Mouse (Mus musculus): Measurements from ENCODE around the gene Pik3cd.

Pik3cd gene

DNA sequence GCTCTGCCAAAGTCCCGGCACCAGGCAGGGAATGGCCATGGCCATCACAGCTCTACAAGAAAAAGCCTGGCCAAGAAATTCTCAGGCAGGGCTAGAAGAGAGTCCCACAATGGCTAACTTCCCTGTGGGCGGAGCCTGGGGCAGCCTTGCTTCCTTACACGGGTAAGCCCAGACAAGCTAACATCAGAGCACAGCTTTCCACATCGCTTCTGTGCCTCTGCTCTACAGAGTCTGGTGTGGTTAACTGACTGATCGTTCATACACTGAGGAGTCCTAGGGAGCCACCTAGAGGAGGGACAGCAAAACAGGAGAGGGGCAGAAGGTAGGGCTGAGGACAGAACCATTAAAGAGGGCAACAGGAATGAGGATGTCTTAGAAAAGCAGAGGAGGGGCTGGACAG is 8.1 kb upstream of the Pik3cd start:
- CTCF ChIA-PET = interaction anchor here (0.5 to 2.5 kb wide), 46 partner anchors 9 to 842 kb away, joined by 3 to 24 read pairs (median 4); partner anchors contain the start of genes Gpr157 (in 1 of the 4), Pik3cd (in 1 of the 4) and Tmem201 (in 1 of the 4)

DNA sequence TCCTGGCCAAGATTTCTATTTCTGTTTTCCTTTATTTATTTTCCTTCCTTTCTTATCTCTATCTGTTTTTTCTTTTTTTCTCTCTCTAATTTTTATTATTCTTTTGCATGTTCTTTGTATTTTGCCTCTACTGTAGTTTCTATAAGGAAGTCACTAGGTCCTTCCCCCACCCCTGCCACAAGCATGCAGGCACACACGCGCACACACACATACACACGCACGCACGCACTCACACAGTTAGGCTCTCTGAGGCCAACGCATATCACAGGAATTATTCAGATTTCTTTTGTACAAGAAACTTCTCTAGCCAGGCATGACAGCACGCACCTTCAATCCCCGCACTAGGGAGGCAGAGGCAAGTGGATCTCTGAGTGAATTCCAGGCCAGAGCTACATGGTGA is 3.6 kb upstream of the Pik3cd start:
- ChIA-PET CTCF (interaction anchor here in 1 of 4 experiments (0.6 kb wide), 1 partner anchor 46 kb away, joined by 5 read pairs; no protein-coding TSS in a partner anchor), POLR2A (interaction anchor here in 2 of 4 experiments (0.8 to 1.3 kb wide), 4 partner anchors 13 to 303 kb away, joined by 3 to 4 read pairs (median 3); no protein-coding TSS in a partner anchor)

More for the DNA sequence above, 8.1 kb upstream of the Pik3cd start:
- POLR2A ChIA-PET = interaction anchor here in 3 of 4 experiments (0.6 to 1.1 kb wide), 17 partner anchors 9 to 1185 kb away, joined by 3 to 6 read pairs (median 3); partner anchors contain the start of genes Gpr157 (in 1 of the 3) and Slc25a33 (in 1 of the 3)

DNA sequence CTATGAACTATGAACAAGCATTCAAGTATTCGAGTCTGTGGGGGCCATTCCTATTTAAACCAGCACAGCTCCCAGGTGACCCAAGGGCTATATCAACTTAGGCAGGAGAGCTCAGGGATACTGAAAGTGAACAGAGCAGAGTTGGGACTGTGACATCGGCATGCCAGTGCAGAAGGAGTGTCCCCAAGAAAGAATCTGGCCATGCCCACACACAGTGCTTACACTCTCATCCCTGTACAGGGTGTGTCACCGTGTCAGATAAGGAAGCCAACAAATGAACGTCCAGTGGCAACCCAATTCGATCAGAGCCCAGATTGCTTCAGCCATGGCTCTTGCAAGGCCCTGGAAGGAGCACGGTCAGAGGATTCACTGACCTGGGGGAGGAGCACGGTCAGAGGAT is 2.9 kb upstream of the Pik3cd start:
- POLR2A ChIA-PET = interaction anchor here in 3 of 4 experiments (0.5 to 1.6 kb wide), 4 partner anchors 22 to 304 kb away, joined by 3 to 5 read pairs (median 3); no protein-coding TSS in a partner anchor

DNA sequence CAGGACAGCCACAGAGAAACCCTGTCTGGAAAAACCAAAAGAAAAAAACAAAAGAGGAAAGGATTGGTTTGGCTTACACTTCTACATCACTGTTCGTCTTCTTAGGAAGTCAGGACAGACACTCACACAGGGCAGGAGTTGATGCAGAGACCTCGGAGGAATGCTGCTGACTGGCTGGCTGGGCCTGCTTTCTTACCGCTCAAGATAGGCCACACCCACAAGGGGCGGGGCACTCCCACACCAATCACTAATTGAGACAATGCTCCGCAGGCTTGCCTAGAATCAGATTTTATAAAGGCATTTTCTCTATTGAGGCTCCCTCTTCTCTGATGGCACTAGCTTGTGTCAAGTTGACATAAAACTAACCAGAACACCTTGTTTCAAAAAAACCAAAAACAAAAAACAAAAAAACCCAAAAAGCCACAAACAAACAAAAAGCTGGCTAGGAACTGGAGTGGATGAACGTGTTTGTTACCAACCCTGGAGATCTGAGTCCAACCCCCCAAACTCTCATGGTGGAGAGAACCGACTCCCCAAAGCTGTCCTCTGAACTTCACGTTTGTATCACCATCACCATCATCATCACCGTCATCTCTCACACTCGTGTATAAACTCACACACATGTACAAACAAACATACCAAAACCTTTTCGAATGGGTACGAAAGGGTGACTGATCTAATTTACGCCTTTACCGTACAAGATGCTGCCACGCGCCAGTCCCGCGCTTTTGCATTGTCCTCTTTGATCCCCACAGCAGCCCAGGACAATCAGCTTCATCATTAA is 753 bp downstream of the Pik3cd start:
- ChIA-PET CTCF (interaction anchor here in 3 of 4 experiments (0.6 to 3.1 kb wide), 10 partner anchors 9 to 337 kb away, joined by 3 to 10 read pairs (median 3); partner anchors contain the start of gene Tmem201 (in 1 of the 3)), POLR2A (interaction anchor here in 3 of 4 experiments (0.6 to 2.1 kb wide), 18 partner anchors 9 to 958 kb away, joined by 3 to 12 read pairs (median 4); partner anchors contain the start of genes Tmem201 (in 2 of the 3) and Slc25a33 (in 1 of the 3))

More for the DNA sequence above, 2.9 kb upstream of the Pik3cd start:
- CTCF ChIA-PET = no interaction called here

DNA sequence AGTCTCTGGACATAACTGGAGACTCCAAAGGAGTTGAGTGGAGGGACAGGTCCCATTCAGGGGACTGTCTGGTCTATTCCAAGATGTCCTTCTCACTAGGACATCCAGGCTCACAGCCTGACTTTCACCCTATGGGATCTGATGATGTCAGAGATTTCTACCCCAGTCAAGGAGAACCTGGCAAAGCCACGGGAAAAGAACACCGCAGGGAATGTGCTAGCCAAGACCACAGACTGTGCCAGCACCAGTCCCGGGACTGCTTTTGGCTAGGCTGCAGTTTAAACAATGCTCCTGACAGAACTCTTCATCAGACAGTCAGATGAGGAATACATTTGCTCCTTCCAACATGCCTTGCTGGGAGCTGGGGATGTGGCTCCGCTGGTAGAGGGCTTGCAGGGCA is 2.4 kb downstream of the Pik3cd start:
- CTCF ChIA-PET = interaction anchor here in 2 of 4 experiments (1.3 to 2.7 kb wide), 3 partner anchors 11 to 45 kb away, joined by 4 to 24 read pairs (median 18); no protein-coding TSS in a partner anchor
- POLR2A ChIA-PET = interaction anchor here in 1 of 4 experiments (1.1 to 2.1 kb wide), 2 partner anchors 11 to 14 kb away, joined by 4 to 10 read pairs; no protein-coding TSS in a partner anchor

DNA sequence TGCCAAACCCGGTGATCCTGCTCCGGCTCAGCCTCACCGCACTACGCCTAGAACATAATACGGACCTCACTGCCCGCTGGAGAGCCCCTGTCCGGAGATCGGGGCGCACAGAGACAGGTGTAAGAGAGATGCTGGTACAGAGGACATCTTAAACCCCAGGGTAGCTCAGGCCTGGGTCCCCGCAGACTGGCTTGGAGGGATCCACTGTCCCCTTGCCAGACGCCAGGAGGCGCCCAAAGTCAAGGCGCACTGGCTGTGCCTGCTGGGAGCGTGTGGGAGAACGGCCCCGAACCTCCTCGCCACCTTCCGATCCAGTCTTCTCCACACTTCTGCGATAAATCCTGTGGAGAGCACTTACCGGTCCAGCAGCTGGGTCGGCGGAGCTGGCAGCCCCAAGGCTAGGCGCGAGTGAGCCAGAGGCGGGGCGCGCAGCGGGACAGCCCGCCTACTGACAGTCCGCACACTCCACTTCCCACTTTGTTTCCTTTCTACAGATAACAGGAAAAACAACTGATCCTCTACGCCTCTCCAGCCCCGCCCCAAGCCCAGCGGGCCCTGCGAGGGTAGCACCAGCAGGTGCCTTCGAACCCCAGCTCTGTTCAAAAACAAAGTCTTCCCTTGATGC is 4.1 kb downstream of the Pik3cd start:
- POLR2A ChIA-PET = interaction anchor here (0.7 to 2.1 kb wide), 28 partner anchors 9 to 989 kb away, joined by 3 to 10 read pairs (median 4); partner anchors contain the start of genes Gpr157 (in 1 of the 4), Kif1b (in 1 of the 4) and Tmem201 (in 1 of the 4)
- CTCF ChIA-PET = interaction anchor here (0.5 to 2.7 kb wide), 46 partner anchors 8 to 1092 kb away, joined by 3 to 24 read pairs (median 4); partner anchors contain the start of genes Gpr157 (in 1 of the 4) and Tmem201 (in 1 of the 4)

DNA sequence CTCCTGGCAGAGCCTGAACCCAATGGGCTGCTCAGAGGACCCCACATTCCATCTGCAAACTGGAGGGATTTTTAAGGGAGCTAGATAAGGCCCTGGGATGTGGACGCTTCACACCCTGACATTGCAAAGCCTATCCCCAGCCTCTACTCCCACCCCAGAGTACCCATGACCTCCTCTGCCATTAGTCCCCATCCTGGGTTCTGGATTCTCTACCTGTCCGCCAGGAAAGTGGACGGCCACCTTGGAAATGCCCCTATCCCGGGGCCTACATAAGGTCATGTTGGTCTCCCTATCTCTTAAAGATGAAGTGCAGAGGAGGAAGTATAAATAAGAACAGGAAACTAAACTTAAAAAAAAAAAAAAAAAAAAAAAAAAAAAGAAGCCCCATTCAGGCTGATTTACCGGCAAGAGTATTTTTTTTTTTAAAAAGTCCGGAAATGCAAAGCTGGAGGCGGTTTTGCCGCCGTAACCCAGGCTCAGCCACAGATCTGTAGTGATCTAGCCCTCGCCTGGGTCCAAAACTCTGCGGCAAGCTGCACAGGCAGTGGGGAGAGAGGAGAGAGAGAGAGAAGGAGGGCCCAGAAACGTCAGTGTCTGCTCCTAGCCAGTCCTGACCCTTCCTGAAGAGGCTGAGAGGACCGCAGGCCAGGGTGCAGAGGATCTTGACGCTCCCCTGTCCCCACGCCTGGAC is 4.7 kb downstream of the Pik3cd start:
- ChIA-PET CTCF (interaction anchor here (0.5 to 2.7 kb wide), 42 partner anchors 7 to 1092 kb away, joined by 3 to 24 read pairs (median 4); partner anchors contain the start of genes Gpr157 (in 1 of the 4) and Tmem201 (in 1 of the 4)), POLR2A (interaction anchor here (0.6 to 2.1 kb wide), 25 partner anchors 8 to 988 kb away, joined by 3 to 10 read pairs (median 4); partner anchors contain the start of genes Gpr157 (in 1 of the 4) and Tmem201 (in 1 of the 4))

DNA sequence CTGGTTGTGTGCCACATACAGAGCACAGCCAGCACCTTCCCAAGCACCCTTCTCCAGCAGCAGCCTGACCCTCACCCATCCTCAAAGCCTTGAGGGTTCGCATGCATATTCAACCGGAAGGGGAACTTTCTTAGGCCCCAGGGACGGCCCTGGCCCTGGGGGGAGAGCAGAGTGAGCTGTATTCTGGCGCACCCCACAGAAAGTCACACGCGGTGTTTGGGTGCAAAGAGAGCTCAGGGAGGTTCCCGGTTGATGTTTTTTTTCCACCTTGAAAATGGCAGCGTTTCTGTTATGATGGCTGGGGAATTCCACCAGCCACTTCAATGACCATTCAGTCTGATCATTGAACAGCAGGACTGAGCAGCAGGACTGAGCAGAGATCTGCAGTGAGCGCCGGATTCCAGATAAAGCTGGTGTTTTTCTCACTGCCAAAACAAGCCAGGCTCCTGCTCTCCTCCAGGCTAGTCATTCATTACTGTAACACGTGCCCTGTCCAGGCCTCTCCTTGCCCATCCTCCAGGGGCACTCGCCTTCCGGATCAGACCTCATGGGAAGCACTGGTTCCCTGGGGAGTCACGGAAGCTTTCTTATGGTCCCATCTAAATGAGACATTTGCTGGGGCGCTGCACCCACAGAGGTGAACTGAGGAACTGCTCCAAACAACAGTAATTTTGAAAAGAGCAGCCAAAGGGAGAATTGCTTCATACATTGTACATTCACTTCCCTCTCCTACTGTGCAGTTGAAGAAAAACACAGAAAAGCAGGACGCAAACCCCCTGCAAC is 6.0 kb downstream of the Pik3cd start:
- CTCF ChIA-PET = interaction anchor here in 3 of 4 experiments (0.6 to 2.5 kb wide), 13 partner anchors 13 to 1392 kb away, joined by 3 to 12 read pairs (median 3); partner anchors contain the start of gene Tmem201 (in 1 of the 3)
- POLR2A ChIA-PET = interaction anchor here in 3 of 4 experiments (0.6 to 2.2 kb wide), 8 partner anchors 12 to 489 kb away, joined by 3 to 7 read pairs (median 4); partner anchors contain the start of gene Tmem201 (in 1 of the 3)

DNA sequence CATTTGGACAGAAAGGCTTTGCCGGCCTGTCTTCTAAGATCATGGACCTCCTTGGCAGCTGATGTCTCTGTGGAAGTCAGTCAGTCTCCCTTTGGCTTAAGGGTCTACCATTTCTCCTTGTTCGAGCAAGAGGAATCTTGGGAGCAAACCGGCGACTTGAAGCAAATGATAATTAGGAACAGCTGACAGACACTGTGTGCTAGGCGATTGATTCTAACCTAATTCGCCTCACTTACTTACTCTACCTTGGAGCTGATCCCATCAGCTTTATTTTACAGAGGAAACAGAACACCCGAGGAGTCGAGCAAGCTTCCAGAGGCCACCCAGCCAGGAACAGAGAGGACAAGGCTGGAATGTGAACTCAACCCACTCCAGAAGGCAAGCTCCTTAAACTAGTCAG is 11.0 kb downstream of the Pik3cd start:
- ChIA-PET CTCF (interaction anchor here in 2 of 4 experiments (1.0 to 1.1 kb wide), 5 partner anchors 11 to 482 kb away, joined by 3 to 4 read pairs (median 3); partner anchors contain the start of gene Pik3cd (in 1 of the 2)), POLR2A (interaction anchor here in 1 of 4 experiments (0.5 to 1.7 kb wide), 3 partner anchors 8 to 17 kb away, joined by 3 to 7 read pairs (median 4); no protein-coding TSS in a partner anchor)

DNA sequence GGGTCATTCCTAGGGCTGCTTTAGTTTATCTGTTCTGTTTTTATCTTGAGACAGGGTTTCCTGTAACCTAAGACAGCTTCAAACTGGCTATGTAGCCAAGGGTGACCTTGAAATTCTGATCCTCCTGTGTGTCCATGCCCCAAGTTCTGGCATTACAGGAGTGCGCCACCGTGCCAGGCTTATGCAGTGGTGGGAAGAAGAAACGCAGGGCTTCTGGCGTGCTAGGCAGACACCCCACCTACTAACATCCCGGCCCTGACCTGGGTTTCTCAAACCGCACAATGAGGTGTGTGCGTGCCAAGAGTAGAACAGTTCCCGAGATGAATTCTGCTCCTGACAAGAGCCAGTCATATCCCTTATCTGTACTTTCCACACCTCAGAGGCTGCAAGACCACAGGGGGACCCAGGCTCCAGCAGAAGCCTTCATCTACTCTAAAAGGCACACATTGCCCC is 11.5 kb downstream of the Pik3cd start:
- ChIA-PET POLR2A (interaction anchor here in 1 of 4 experiments (0.5 to 1.9 kb wide), 5 partner anchors 12 to 23 kb away, joined by 3 to 12 read pairs (median 4); partner anchors contain the start of gene Pik3cd), CTCF (interaction anchor here in 1 of 4 experiments (1.0 to 1.4 kb wide), 5 partner anchors 8 to 482 kb away, joined by 3 to 5 read pairs (median 3); partner anchors contain the start of gene Pik3cd)

DNA sequence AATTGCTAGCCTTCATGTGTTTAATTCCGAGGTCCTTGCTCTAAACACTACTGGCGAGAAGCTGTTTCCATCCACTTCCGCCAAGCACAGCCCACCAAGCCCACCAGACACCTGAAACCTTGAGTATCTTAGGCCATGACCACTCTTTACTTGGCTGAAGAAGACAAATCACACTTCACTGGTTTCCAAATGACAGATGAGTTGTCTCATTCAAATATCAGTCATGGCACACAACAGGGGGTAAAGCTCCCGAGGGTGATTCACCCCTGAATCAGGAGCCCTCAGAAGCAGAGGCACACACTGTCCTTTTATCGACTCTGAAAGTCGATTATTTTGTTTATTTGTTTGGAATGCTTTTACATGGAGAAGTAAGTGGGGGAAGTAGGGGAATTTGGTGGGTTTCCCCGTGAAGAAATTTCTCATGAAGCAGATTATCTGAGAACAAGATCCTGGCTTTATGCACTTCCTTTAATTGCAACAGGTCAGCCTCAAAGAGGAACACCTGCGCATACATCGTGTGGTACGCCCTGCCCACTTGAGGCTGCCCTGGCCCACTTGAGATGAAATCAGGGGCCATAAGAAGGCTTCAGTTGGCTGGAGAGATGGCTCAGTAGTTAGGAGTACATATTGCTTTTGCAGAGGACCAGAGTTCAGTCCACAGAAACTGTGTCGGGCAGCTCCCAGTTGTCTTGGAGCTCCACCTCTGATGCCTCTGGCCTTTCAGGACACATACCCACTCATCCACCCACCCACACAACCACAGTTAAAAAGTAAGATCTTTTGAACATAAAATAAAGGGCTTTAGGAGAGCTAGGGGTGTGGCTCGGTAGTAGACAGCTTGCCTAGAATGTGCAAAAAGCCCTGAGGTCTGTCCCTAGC is 12.3 kb downstream of the Pik3cd start:
- CTCF ChIA-PET = interaction anchor here in 3 of 4 experiments (0.5 to 1.4 kb wide), 10 partner anchors 8 to 483 kb away, joined by 3 to 5 read pairs (median 3); no protein-coding TSS in a partner anchor

DNA sequence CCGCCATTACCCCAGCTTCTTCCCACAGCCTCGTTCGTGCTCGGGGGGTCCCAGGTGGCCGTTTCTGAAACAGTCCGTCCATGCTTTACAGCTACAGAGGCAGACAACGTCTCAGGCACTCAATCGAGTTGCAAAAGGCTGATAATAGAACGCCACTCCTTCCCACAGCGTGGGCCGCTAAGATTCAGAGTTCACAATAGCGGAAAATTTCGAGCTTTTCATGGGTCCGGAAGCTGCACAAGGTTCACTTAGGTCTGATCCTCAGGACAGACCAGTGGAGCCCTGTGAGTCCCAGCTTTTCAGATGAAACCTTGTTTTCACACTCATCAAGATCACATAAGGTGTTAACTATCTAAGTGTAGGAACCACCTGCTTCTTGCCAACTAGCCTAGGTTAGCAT is 13.5 kb downstream of the Pik3cd start:
- ChIA-PET CTCF (interaction anchor here in 3 of 4 experiments (0.6 to 1.2 kb wide), 8 partner anchors 9 to 371 kb away, joined by 3 to 6 read pairs (median 3); no protein-coding TSS in a partner anchor), POLR2A (interaction anchor here (0.6 to 2.5 kb wide), 6 partner anchors 9 to 48 kb away, joined by 3 to 12 read pairs (median 4); partner anchors contain the start of gene Pik3cd (in 1 of the 4))

More for the DNA sequence above, 12.3 kb downstream of the Pik3cd start:
- POLR2A ChIA-PET = interaction anchor here in 2 of 4 experiments (0.6 to 2.5 kb wide), 7 partner anchors 8 to 108 kb away, joined by 3 to 12 read pairs (median 3); partner anchors contain the start of gene Pik3cd (in 1 of the 2)

DNA sequence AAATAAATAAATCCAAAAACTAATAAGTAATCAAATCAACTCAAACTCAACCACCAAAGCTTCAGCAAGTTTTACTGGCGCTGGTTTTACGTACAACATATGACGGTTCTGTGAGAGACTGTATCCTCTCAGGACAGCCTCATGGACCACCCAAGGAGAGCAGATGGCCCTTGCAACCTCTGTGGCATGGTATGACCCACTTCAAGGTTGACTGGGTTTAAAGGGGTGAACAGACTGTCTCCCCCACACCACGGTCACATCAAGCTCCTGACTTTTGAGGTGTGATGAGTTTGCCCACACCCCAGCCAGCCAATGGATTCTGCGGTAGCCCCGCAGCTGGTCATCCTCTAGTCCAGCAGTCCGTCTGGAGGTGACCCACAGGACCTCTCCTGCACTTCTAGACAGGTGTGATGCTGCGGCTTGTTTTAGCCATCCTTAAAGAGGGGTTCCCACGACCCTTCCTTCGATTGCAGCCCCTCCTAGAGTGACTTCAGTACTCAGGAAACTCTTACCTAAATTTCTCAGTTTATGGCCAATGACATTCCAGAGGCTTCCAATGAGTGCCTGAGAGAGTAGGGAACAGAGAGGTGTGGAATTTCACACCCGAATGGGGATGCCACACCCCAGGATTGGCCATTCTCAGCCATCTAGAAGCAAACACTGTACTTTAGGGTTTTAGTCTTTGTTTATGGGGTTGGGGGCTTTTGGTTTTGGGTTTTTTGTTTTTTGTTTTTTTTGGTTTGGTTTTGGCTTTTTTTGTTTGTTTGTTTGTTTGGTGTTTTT is 17.3 kb downstream of the Pik3cd start:
- CTCF ChIA-PET = interaction anchor here (0.5 to 1.9 kb wide), 10 partner anchors 13 to 525 kb away, joined by 3 to 8 read pairs (median 3); partner anchors contain the start of gene Car6 (in 1 of the 4)

DNA sequence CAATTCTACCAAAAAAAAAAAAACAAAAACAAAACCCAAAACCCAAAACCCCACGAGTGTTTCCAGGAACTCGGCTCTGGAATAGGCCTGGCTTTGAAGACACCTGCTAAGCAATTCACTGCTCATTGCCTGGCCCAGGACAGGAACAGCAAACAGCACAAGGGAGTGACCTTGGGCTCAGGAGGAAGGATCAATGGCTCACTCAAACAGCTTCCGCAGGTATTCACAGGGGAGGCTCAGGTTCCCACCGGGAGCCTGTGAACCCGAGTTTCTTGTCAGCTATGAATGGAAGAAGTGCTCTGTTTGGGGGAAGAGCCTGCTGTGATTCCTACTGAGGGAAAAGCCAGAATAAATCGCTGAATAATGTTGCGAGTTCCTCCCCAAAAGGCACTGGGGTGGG is 18.5 kb downstream of the Pik3cd start:
- ChIA-PET CTCF (interaction anchor here (0.6 to 2.5 kb wide), 19 partner anchors 14 to 487 kb away, joined by 3 to 12 read pairs (median 3); no protein-coding TSS in a partner anchor), POLR2A (interaction anchor here (0.5 to 2.9 kb wide), 19 partner anchors 8 to 647 kb away, joined by 3 to 9 read pairs (median 4); no protein-coding TSS in a partner anchor)

More for the DNA sequence above, 17.3 kb downstream of the Pik3cd start:
- POLR2A ChIA-PET = interaction anchor here (0.6 to 2.9 kb wide), 6 partner anchors 11 to 202 kb away, joined by 3 to 9 read pairs (median 6); no protein-coding TSS in a partner anchor

All from embryonic stem cell, embryonic (primary cell).